Mouse (Mus musculus): ENCODE results near the gene Cyb5rl.
"Not testable (repeated sequence)": the region's sequence is repeated elsewhere in the genome, so short reads cannot be mapped to it uniquely, and the experiment has no call there.

Gene Cyb5rl

GRCm38 (mm10) chr4:107064394-107065098 is 2.2 kb upstream of the Cyb5rl start:
- no peak for DNase-seq

- DNase-seq, result peak; percentile 38
These were observed 508 bp downstream of the Cyb5rl start for GRCm38 (mm10) chr4:107067151-107067840.

- no peak for DNase-seq
These were observed 5.6 kb downstream of the Cyb5rl start for GRCm38 (mm10) chr4:107072343-107072742.

- no peak for DNase-seq
These were observed 8.7 kb downstream of the Cyb5rl start for GRCm38 (mm10) chr4:107075456-107075855.

GRCm38 (mm10) chr4:107078894-107079293 is 12.1 kb downstream of the Cyb5rl start:
- no peak for DNase-seq

GRCm38 (mm10) chr4:107079716-107080115 is 12.9 kb downstream of the Cyb5rl start:
- DNase-seq, result no peak

GRCm38 (mm10) chr4:107082185-107082584 is 15.4 kb downstream of the Cyb5rl start:
- no peak for DNase-seq

- DNase-seq, result no peak
These were observed 16.3 kb downstream of the Cyb5rl start for GRCm38 (mm10) chr4:107083126-107083525.

GRCm38 (mm10) chr4:107084343-107084742 is 17.6 kb downstream of the Cyb5rl start:
- DNase-seq, result no peak

- peak; percentile 93 for DNase-seq
These were observed 18.1 kb downstream of the Cyb5rl start for GRCm38 (mm10) chr4:107084858-107085257.

GRCm38 (mm10) chr4:107091696-107092095 is 24.9 kb downstream of the Cyb5rl start:
- no peak for DNase-seq

- no peak for DNase-seq
These were observed 27.8 kb downstream of the Cyb5rl start for GRCm38 (mm10) chr4:107094484-107095187.

- DNase-seq, result no peak
These were observed 29.3 kb downstream of the Cyb5rl start for GRCm38 (mm10) chr4:107096043-107096442.

GRCm38 (mm10) chr4:107096841-107097373 is 30.1 kb downstream of the Cyb5rl start, which contains the start of gene Cdcp2:
Cdcp2 (plus strand) TSS chr4:107096891.
- DNase-seq, result no peak

GRCm38 (mm10) chr4:107097871-107098270 is 31.1 kb downstream of the Cyb5rl start:
- no peak for DNase-seq

- DNase-seq, result no peak
These were observed 31.6 kb downstream of the Cyb5rl start for GRCm38 (mm10) chr4:107098375-107098774.

GRCm38 (mm10) chr4:107098791-107099525 is 32.2 kb downstream of the Cyb5rl start:
- no peak for DNase-seq

- no peak for DNase-seq
These were observed 35.4 kb downstream of the Cyb5rl start for GRCm38 (mm10) chr4:107102220-107102619.

- DNase-seq, result no peak
These were observed 40.0 kb downstream of the Cyb5rl start for GRCm38 (mm10) chr4:107106777-107107176.

GRCm38 (mm10) chr4:107108291-107108731 is 41.5 kb downstream of the Cyb5rl start:
- DNase-seq, result no peak

- not testable (repeated sequence) for DNase-seq
These were observed 42.4 kb downstream of the Cyb5rl start for GRCm38 (mm10) chr4:107109181-107109580.

GRCm38 (mm10) chr4:107114278-107114677 is 47.5 kb downstream of the Cyb5rl start:
- DNase-seq, result no peak
